Mouse (Mus musculus) spleen, adult 2 months (tissue): ENCODE results near the gene Rora.

Experiments
- CTCF ChIP-seq: fragments of 200-500 bp; IDR thresholded peaks from 2 replicates; pipeline ENCODE4 v1.5.1; 2011; ENCODE audit warnings: mild to moderate bottlenecking, inconsistent platforms; ENCODE audit not compliant: insufficient read depth, insufficient read length, insufficient replicate concordance; ENCODE audit errors: extremely low read depth
- POLR2A ChIP-seq: fragments of 200-500 bp; IDR thresholded peaks from 2 replicates; pipeline ENCODE4 v1.6.1; 2011; ENCODE audit warnings: low read depth, low read length, inconsistent platforms

DNA sequence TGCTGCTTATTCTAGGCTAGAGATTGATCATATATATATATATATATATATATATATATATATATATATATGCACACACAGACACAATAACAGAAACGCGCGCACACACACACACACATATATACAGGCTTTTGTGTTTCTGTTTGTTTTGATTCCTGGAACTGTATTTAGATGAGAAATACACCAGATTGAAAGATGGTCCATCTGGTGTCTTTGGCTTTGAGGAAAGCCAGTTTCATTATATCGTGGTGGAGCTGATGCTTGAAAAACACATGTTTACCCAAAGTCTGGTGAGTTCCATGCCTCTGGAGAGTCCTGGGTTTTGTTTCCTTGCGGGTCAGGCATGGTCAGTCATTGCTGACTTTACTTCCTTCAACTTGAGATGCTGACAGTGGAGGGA, 169.7 kb downstream of the Rora start:
- TF ChIP-seq CTCF (no peak), POLR2A (no peak)
